Mouse (Mus musculus) layer of hippocampus, postnatal 10 days (tissue): Measurements from ENCODE around the gene Syce1. TPM values are rescaled to one million over a fixed set of nuclear protein-coding genes. Genes with fewer than 3 reads are reported as not detected.

Source experiments
- DNase-seq, 2 experiments: peaks; one replicate each; pipeline ENCODE4 v3.0.0; 2021; ENCODE audit warnings: low spot score in 2 of 2
- long read RNA-seq: library from polyadenylated mRNA; stranded (forward); transcript quantifications from one replicate; pipeline ENCODE4 v2.0.0, GENCODE M21; 2023
- total RNA-seq, 2 experiments: library from RNA; stranded (reverse); gene quantifications; 2 replicates each; pipeline ENCODE4 v1.2.3; 2021

Gene Syce1
- not detected for total RNA-seq
- long read RNA-seq, partial matches to known transcripts, result 0 of 1 reads
- long read RNA-seq, other reads (novel, unspliced or antisense), result 1 of 1 reads

DNA sequence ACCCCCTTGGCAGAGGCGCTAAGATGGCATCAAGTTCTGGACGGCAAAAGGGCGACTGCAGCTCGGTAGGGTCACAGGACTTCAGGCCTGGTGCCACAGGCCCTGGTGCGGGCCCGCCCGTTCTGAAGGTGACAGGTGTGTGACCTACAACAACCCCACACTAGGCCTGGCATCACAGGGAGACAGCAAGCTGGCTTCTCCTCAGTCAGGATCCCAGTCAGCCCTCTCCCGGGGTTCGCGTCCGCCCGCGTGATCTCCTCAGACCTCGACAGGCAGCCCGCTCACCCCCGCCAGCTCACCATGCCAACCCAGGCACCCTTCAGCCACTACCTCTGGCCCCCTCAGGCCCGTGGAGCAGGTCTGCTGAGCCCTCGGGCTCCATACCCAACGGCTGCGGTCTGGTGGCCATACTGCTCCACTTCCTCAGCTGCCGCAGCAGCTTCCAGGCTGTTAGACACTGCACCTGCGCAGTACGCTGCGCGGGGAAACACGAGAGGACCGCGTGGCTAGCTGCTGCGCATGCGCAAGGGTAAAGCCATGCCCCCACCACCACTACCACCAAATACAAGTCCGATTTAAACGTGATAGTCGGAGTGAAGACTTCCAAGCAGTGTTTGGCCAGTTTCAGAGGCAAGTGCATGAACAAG is at the start of gene Syce1:
Syce1 (minus strand) TSS at position 447 of the 647 bp plus-strand sequence.
- no peak for DNase-seq

DNA sequence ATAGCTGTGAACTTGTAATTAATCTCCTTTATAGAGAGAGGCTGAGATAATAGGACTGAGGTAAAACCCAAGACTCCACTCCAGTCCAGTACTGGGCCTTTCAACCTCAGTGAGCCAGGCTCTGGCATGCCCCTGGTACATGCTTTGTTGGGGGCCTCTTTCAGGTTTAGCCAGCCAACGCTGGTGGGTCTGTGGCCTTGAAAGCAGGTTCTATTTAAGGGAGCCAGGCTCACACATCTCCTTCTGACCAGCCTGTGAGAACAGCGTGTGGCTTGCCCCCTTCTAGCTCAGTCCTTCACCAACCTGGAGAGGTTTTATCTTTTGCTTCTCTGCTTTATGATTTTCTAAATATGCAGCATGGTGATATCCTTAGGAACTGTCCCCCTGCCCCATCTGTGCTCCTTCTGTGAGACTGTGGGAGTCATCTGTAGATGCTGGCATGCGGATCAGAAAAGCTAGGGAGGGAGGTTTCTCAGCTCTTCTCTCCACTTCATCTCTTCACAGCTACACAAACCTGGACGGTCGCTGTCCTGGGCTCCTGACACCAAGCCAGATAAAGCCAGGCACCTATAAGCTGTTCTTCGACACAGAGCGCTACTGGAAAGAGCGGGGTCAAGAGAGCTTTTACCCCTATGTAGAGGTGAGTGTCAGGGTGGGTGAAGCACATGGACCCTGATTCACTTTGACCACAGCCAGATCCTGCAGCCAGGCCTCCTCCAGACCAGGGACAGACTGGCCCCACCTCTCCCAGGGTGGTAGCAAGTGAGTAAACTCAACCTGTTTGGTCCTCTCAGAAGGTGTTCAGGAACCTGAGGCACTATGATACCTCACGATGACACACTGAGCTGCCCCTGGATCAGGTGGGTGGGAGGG is 48.8 kb upstream of the Syce1 start:
- DNase-seq, result no peak

DNA sequence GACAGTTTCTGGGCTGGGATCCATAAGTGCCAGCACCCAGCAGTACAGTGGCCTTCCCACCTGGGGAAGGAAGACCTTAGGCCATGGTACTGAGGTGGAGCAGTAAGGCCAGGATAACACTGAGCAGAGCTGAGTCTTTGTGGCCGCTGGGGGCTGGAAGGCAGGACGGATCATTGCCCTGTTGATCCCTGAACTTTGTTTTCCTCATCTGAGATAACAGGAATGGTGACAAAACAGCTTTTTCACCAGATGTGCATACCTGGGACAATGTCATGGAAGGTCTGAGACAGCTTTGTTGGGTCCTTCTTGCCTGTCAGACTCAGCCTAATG is 48.1 kb upstream of the Syce1 start:
- DNase-seq, result no peak

DNA sequence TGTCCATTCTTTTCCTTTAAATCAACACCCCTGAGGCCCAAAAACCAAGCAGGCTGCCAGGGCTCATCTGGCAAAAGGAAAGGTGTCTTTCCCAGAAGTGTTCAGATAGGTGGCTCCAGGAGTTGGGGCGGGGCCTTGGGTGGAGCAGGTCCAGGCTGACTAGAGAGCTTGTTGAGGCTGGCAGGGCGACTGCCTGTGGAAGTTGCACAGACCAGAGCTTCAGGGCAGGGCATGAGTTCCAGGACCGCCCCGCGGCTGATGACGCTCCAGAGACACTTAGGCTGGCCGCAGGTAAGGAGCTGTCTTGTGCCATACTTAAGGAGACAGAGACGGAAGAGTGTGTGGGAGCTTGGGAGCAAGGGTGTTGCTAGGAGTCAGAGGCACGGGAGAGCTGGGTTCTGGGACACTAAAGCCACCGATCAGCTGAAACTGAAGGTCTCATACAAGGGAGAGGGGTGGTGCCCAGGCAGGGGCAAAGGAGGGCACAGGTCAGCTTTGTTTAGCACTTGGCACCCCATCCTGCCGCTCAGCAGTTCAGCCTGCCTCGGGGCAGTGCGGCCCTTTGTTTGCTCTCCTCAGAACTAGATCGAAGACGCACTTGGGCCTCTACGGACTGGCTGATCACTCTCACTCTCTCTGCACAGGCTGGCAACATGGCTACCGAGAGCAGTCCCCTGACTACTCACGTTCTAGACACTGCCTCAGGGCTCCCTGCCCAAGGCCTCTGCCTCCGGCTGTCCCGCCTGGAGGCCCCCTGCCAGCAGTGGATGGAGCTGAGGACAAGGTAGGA is 47.5 kb upstream of the Syce1 start, which contains the start of gene Urah:
Urah (plus strand) TSS at position 51 of the 790 bp plus-strand sequence.
- DNase-seq, result no peak

DNA sequence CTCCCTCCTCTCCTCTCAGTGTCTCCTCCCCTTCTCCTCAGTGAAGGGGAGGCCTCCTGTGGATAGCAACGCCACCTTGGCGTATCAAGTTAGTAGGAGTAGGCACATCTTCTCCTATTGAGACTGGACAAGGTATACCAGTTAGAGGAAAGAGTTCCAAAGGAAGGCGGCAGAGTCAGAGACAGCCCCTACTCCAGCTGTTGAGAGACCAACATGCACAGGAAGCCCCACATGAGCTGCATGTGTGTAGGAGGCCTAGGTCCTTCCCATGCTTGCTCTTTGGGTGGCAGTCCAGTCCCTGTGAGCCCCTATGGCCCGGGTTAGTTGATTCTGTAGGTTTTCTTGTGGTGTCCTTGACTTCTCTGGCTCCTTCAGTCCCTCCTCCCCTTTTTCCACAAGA is 45.7 kb upstream of the Syce1 start:
- no peak for DNase-seq

DNA sequence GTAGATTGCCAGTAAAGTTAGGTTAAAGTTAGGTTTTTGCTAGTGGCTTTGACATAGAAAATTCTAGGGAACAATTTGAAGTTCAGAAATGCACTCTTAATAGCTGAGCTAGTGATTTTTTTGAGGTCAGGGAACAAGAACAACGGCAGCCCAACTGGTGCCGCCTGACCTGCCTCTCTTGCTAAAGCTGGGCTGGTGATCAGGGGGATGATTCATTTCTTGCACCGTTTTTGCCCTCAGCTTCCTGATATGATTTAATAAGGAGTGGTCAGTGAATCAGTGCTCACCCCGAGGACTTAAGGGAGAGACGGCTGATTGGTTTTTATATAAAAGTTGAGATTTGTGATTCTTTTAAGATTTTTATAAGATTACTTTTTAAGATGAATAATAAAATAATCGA is 43.8 kb upstream of the Syce1 start:
- DNase-seq, result no peak

DNA sequence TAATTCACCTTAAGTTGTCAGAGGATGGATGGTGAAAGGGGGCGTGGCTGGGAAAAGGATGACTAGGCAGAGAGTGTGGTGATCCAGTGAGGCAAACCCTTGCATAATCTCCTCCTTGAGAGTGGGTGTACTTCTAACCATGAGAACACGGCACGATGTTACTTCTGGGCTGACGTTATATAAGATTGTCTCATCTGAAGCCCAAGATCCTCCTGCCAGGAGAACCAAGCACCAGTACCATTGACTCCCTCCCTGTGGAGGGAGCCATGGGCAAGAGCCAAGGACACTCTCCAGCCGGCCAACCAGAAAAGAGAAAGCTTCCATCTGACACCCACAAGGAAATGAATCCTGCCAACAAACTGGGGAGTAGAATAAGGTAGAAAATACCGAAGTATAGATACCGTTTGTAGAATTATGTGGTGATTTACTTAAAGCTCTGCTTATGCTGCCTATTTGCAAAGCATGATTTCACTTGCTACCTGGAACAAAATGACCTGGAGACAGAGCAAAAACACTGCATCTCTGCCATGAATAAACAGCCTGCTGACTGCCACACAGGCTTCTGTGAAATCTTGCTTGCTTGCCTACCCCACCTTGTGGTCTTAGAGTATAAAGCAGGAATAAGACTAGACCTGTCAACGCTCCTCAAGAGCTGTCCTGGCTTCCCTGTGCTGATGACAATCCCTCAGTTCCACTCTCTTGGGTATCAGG is 40.7 kb upstream of the Syce1 start:
- peak in 1 of 2 experiments; percentile 54 for DNase-seq

DNA sequence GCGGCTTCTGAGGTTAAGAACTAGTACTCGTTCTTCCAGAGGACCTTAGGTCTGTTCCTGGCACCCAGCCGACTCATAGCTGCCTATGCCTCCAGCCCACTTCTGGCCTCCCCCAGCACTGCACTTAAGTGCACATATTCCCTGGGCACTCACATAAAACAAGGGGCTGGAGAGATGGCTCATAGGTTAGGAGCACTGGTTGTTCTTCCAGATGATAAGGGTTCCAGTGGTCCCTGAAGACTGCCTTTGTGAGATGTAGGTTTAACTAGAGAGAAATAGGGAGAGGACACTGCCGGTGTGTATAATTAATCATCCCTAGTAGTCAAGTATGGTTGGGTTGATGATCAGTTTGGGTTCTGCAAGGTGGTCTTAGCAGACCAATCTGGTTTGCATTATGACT is 35.1 kb upstream of the Syce1 start:
- DNase-seq, result no peak

DNA sequence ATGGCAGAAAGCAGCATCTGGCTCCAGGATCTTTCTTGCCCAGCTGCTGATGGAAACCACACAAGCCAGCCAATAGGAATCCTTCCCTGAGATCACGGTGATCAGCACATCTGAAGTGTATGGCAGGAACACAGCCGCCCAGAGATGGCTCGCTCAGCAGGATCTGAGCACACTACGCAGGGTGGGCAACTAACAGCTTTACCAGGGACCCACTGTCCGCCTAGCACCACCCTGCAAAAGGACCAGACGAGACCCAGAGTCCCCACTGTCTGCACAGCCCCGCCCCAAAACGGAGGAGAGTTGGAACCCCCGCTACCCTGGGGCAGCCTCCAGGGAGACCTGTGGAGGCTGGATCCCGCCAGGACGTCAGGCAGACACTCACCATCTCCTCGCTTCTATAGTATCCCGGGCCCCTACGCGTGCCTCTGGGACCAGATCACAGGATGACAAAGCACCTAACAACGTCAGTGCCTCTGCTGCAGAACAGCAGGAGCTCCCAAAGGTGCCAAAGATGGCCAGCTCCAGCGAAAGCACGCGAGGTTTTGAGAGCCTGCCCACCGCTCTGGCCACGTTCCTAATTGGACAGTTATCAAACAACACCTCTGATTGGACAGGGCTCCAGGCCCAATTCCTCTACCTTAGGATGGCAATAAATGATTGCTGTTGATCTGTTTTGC is 34.1 kb upstream of the Syce1 start, which contains the start of gene Zfp941:
Zfp941 (minus strand) TSS at position 526 of the 677 bp plus-strand sequence.
- peak; percentile 71 for DNase-seq

DNA sequence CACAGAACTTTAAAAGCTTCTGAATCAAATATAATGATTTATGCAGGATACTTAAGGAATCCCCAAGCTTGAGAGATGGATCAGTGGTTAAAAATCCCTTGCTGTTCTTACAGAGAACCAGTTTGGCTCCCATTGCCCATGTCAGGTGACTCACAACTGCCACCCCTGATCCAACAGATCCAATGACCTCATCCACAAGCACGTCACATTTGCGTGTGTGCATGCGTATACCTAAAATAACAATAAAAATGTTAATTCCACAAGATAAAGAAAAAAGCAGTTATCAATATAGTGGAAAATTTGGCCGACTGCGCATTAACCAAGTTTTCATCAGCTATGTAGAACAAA is 33.6 kb upstream of the Syce1 start:
- no peak for DNase-seq

DNA sequence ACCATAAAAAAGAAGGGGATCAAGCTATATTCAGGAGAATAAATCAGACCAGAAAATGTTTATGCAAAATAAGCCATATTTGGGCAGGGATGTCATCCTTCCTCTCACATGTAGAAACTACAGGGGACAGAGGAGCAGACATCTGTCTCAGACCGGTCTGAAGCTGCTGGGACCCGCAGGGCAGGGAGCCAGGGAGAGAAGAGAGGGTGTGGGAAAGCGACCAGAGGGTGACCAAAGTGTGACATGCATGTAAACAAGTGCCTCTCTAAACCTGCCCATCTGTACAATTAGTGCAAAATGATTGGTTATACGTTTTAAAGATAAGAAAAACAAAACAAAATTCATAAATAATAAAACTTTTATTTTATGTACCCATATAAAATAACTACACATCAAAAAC is 32.5 kb upstream of the Syce1 start:
- no peak for DNase-seq

DNA sequence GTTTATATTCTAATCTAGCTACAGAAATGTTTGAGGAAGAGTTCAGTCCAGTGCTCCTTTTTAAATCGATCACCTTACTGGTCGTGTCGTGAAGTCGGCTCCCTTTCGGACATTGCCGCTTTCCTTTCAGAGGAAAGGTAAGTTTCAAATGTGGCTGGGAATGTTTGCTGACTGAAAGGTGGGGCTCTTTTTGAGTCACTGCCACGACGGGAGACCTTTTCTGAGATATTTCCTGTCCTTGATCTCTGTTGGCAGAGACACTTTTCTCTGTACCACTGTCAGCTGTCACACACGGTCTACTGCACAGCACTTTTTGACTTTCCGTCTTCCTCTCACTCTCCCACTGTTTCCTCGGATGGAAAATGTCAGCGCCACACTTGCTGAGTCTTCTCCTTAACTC is 25.2 kb upstream of the Syce1 start:
- no peak for DNase-seq

DNA sequence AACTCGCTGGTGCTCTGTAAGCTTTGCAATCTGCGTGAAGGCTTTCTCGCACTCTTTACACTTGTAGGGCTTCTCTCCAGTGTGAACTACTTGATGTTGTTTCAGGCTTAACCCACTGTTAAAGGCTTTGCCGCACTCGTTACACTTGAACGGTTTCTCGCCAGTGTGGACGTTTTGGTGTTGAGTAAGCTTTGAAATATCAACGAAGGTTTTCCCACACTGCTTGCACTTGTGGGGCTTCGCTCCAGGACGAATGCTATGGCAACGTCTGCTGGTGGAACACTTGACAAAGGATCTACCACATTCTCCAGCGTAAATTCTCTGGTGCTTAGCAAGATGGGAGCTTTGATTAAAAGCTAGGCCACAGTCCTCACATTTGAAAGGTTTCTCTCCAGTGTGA is 24.1 kb upstream of the Syce1 start:
- peak in 1 of 2 experiments; percentile 36 for DNase-seq

DNA sequence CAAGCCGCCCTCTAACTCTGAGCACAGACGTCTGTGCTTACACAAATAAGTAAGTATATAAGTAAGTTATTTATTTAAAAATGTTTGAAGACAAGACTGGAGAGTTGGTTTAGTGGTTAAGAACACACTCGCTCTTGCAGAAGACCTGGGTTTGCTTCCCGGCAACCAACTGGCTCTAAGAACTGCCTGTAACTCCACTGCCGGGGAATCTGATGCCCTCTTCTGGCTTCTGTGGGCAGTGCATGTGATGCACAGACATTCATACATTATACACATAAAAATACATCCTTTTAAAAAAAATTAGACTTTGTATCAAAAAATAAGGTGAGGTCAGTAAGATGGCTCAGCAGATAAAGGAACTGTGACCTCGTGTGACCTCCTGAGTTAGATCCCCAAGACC is 22.8 kb upstream of the Syce1 start:
- DNase-seq, result no peak

DNA sequence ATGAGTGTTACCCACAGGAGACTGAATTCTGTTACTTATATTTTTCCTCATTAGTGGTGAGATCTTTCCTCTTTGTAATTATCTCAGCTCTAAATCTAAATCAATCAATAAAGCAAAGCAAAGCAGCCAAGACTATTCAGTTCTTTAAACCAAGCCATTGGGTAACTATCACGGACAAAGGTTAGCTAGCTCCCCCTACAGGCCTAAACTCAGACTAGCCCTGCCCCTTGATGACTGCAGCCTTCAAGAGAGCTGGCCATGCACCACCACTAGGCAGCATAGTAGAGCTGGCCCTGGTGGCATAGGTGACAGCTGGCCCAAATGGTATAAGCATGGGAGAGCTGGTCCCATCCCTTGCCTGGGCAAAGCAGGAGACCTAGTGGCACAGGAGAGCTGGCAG is 18.1 kb upstream of the Syce1 start:
- peak in 1 of 2 experiments; percentile 48 for DNase-seq

DNA sequence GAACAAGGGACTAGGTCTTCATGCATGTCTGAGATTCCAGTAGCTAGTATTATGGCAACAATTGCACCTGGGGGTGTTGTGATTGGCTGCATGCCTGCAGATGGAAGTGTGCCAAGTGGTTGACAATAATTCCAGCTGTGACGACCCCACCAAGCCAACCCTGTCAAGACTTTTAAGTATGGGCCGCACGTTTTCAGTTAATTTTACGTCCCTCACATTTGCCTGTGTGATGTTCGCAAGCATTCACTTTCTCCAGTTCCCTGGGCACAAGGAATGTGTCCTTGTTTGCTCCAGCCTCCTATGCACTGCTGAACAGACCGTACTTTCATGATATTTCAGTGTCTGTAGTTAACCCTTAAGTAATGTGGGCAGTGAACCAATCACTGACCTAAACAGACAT is 15.0 kb upstream of the Syce1 start:
- no peak for DNase-seq

DNA sequence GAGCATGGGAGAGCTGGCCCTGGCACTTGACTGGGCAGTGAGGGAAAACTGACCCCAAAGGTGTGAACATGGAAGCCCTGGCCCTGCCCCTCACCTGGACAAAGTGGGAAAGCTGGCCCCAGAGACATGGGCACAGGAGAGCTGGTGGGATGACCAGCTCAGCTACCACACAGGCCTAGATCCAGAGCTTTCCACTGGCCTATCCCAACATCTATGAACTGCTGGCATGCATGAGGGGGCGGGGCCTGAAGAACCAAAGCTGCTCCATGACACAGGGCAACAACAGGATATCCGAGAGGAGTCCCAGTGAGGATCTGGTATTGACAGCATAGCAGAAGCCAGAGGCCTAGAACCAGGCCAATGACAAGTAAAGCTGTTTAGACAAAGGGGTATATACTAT is 10.6 kb upstream of the Syce1 start:
- no peak for DNase-seq

DNA sequence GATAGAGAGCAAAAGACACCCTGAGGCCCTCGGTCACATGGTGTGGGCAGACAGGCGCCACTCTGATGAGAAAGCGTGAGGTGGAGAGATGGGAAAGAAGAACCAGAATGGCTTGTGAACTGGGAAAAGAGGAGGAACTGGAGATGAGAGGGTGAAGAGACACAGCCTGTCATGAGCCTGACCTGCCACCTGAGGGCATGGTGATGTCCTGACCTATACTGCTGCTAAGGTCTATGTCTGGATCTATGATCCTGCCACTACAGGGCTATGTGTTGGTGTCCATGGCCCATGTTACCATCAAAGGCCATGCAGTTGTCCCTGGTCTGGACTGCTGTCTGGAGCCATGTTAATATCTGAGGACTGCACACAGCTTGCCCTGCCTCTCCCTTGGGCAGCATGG is 10.0 kb upstream of the Syce1 start:
- DNase-seq, result no peak

DNA sequence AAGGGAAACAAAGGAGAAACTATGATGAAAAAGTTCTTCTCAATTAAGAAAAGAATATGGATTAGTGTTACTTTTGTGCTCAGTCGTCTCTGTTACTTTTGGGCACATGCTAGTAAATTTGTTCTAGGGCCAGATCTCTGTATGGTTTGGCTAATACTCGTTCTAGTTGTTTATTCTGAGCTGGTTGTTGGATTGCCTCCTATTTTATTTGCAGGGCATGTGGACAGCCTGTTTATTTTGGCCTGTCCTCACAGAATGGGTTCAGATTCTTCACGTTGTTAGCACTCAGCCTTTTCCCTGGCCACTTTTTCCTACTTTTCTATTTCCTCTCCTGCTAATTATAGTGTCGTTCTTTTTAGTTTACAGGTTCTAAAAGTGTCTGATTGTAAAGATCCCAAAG is 5.9 kb upstream of the Syce1 start:
- no peak for DNase-seq

DNA sequence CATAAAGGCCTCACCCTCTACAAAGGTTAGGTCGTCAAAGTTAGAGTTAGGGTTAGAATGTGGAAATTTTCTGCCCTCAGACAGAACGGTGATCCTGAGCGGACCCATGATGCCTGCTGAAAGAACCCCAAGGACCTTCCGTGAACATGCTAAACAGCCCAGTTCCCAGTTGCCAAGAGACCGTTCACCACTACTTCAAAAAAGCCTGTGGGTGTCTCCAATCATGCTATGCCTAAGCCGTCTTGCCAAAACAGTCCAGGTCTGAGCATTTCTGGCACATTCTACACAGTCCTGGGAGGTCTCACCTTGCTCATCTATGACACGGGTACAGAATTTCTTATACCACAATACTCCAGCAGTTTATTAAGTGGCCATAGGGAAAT is 392 bp upstream of the Syce1 start:
- no peak for DNase-seq

DNA sequence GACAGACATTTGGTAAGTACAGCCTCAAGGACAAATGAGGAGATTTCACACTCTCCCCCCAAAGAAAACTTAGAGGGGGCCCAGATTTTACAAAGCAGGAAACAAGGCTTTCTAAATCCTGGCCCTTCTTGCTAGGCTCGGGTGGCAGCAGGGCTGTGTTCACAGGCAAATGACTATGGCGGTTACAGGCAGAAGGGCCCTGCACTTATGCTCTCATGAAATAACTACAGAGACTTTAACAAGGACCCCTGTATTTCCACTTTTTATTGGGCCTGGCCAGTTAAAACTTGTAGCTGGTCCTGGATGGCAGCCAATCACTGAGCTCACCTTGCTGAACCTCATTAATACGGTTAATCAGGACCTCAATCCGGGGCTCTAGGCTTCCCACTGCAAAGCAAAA is 7.1 kb downstream of the Syce1 start:
- no peak for DNase-seq
